Mouse (Mus musculus) G1E (cell line): ENCODE measurements at regions not wholly inside any gene's neighbourhood (a gene's known extent, or its start where the extent isn't known, plus 50 kb on each side); places are given as distances from the start of the nearest gene placed in this dataset.

Source experiments
- ATAC-seq: 2 replicates; pipeline ENCODE4 v1.8.0; 2016; ENCODE audit warnings: mild to moderate bottlenecking; ENCODE audit not compliant: insufficient number of reproducible peaks, poor library complexity, low FRiP score, severe bottlenecking; ENCODE audit errors: extremely low read depth
- DNase-seq: peaks from one replicate; pipeline ENCODE4 v3.0.0; 2012; ENCODE audit warnings: low spot score
- H3K27me3 ChIP-seq: 2 replicates; pipeline ENCODE4 v1.6.1; 2012; ENCODE audit warnings: mild to moderate bottlenecking, low read length, inconsistent platforms; ENCODE audit not compliant: insufficient read depth
- H3K36me3 ChIP-seq: replicated peaks from 2 replicates; pipeline ENCODE3; 2012; ENCODE audit warnings: mild to moderate bottlenecking, inconsistent platforms
- H3K4me1 ChIP-seq: 2 replicates; pipeline ENCODE4 v1.6.1; 2012; ENCODE audit warnings: low read depth, low read length, inconsistent platforms, mixed read lengths; ENCODE audit not compliant: insufficient read depth
- H3K4me3 ChIP-seq: 2 replicates; pipeline ENCODE4 v1.5.1; 2012; ENCODE audit warnings: low read depth, mild to moderate bottlenecking, inconsistent platforms, low read length, moderate library complexity, mixed read lengths
- H3K9me3 ChIP-seq: replicated peaks from 2 replicates; pipeline ENCODE4 v1.6.1; 2012; ENCODE audit warnings: inconsistent platforms
- CTCF ChIP-seq: IDR thresholded peaks from 2 replicates; pipeline ENCODE4 v1.5.1; 2012; ENCODE audit warnings: low read depth, low read length, inconsistent platforms, mixed read lengths
- GATA1 ChIP-seq: IDR thresholded peaks from 2 replicates; pipeline ENCODE4 v1.6.1; 2012; ENCODE audit warnings: borderline replicate concordance, low read length, inconsistent platforms, mixed read lengths
- GATA2 ChIP-seq: IDR thresholded peaks from 2 replicates; pipeline ENCODE4 v1.6.1; 2012; ENCODE audit warnings: low read depth, low read length, inconsistent platforms, borderline replicate concordance
- POLR2AphosphoS5 ChIP-seq: IDR thresholded peaks from 2 replicates; pipeline ENCODE4 v1.6.1; 2012; ENCODE audit warnings: low read depth, low read length, inconsistent platforms; ENCODE audit not compliant: insufficient replicate concordance
- TAL1 ChIP-seq: conservative IDR thresholded peaks from 2 replicates; pipeline ENCODE4 v1.6.1; 2012; ENCODE audit warnings: low read depth, low read length, inconsistent platforms, mixed read lengths

DNA sequence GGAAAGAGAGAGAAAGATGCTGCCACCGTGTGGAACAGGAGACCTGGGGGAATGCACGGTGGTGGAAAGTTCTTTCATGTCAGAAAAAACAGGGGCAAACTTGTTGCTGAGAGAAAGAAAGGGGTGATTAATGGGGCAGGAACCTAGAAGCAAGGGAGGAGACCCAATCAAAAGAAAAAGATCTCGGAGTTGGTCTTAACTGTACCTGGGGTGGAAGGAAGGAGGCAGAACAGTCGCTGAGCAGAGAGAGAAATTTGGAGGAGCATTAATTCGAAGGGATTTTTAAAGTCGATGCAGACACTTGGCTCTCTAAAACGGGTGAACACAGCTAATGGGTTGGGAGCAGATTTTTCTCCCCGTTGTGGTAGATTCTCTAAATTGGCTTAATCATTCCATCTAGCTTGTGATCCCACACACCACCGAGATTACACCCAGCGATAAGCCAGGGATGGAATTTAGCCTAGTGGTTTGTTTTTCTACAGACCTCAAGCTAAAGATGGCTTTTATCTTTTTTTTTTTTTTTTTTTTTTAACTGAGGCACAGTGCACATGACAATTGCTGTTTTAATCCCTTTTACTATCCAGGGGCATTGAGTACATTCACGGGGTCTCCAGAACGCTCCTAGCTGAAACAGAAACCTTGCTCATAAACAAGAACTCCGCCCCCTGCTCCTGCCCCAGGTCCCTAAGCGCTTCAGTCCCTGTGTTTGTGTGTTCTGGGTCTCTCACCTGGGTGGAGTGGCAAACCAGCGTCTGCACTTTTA, 73.1 kb upstream of the Cpm start:
- 0 out of 2 replicates have a peak, but pooled peaks cover 4% of the 10 kb centered on the region for H3K9me3 ChIP-seq
- TF ChIP-seq CTCF = no peak
- no peak for TF ChIP-seq POLR2AphosphoS5
- TF ChIP-seq GATA1 = no peak
- no peak for TF ChIP-seq TAL1
- TF ChIP-seq GATA2 = no peak
- DNase-seq = no peak
- H3K27me3 ChIP-seq = no peaks in the 10 kb centered on the region
- no peaks in the 10 kb centered on the region for H3K36me3 ChIP-seq
- no peak for ATAC-seq
- H3K4me3 ChIP-seq = no peak overlapping the region
- H3K4me1 ChIP-seq = no peaks in the 10 kb centered on the region

DNA sequence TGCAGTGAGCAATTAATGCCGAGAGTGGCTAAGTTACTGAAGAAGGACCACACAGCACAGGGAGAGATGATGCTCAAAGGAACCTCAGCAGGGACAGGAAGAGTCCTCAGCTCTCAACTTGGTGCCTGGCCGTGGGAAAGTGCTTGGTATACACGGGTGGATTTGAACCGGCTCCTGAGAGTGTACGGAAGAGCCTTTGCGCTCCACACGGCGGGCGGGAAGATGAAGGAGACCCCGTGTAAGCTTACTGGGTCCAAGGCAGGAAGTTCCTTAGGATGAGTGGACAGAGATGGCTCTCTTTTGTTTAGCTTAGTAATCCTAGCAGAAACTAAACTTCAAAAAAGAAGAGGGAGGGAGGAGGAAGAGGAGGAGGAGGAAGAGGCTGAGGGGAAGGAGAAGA, 73.8 kb upstream of the Cpm start:
- ATAC-seq (no peak), DNase-seq (no peak)
- no peak overlapping the region for H3K4me3 ChIP-seq
- H3K9me3 ChIP-seq = 0 out of 2 replicates have a peak, but pooled peaks cover 4% of the 10 kb centered on the region
- TF ChIP-seq POLR2AphosphoS5 (no peak), CTCF (no peak), GATA1 (no peak), TAL1 (no peak), GATA2 (no peak)
- H3K27me3 ChIP-seq = no peaks in the 10 kb centered on the region
- H3K4me1 ChIP-seq = no peaks in the 10 kb centered on the region
- H3K36me3 ChIP-seq = no peaks in the 10 kb centered on the region

DNA sequence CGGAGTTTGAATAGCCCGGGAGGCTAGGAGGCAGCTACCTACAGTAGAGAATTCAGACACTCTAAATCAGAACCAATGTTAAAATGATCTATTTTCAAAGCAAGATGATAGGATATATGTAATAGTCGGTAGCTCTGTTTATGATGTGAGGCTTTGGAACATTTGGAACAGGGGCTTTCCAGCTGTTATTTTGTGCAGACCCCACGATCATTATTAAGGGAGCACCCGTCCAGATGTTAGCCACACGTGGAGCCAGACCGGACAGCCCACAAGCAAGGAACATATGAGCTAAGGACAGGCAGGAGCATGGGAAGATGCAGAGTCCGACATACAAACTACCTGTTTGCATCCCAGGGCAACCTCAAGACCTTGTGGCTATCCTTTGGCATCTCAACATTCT, 74.3 kb upstream of the Cpm start:
- H3K27me3 ChIP-seq = no peaks in the 10 kb centered on the region
- H3K9me3 ChIP-seq = 0 out of 2 replicates have a peak, but pooled peaks cover 4% of the 10 kb centered on the region
- no peak for ATAC-seq
- no peak overlapping the region for H3K4me3 ChIP-seq
- no peaks in the 10 kb centered on the region for H3K4me1 ChIP-seq
- DNase-seq = no peak
- H3K36me3 ChIP-seq = no peaks in the 10 kb centered on the region
- no peak for TF ChIP-seq GATA2
- TF ChIP-seq POLR2AphosphoS5 = no peak
- TF ChIP-seq CTCF = no peak
- no peak for TF ChIP-seq TAL1
- no peak for TF ChIP-seq GATA1

DNA sequence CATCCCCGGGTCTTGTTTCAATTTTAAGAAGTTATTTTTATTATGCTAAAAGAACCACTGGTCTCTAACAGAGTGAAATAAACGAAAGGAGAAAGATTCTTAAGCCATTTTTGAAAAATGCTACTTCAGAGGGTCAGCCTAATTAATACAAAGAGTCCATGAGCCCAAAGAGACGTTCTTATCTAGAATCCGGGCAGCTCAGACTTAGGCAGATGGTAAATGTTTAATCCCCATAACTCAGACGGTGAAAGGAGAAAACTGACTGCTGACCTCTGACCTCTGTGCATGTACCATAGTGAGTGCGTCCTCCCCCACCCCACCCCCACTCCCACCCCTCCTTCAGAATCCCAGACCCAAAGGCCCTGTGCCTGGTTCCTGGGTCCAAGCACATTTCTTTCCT, 74.8 kb upstream of the Cpm start:
- no peaks in the 10 kb centered on the region for H3K36me3 ChIP-seq
- H3K4me3 ChIP-seq = no peak overlapping the region
- no peaks in the 10 kb centered on the region for H3K4me1 ChIP-seq
- TF ChIP-seq GATA1 (no peak), TAL1 (no peak), GATA2 (no peak), POLR2AphosphoS5 (no peak)
- no peak for DNase-seq
- 0 out of 2 replicates have a peak, but pooled peaks cover 4% of the 10 kb centered on the region for H3K9me3 ChIP-seq
- H3K27me3 ChIP-seq = no peaks in the 10 kb centered on the region
- no peak for ATAC-seq

DNA sequence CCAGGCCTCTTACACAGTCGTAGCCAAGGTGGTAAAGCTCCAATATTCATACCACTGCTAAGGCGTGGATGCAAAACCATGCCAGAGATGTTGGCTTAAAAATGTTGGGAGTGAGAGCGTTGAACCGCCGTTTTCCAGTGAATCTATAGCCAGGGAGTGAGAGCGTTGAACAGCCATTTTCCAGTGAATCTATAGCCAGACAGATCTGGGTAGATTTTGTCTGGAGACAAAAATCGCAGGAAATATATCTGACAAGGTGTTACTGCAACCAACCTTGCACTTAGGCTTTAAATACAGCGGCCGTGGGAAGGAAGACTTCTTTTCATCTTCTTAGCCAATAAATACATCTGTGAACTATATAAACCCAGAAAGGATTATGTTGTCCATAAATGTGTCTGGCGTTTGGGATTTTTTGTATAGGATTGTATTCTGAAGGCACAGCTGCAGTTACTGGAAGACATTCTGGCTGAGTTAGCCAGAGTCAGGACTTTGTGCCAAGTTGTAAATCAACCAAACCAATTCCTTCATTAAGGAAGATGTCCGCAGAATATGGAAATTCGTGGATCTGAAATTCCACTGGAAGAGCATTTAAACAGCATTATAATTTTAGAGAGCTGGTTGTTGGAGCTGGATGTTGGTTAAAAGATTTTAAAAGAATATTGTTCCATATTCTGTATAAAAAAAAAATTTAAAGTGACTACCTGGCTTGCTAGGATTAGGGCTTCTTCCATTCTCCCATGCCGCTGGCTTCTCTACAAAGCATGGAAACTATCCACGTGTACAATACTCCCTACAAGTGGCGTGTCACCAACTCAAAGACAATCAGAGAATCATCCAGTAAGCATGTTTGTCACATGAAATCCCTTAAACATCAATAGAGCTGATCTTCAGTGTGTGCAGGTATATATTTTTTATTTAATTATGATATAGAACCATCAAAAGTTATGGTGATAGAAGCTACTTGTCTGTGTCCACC, 75.8 kb upstream of the Cpm start:
- Histone ChIP-seq H3K4me1 (no peaks in the 10 kb centered on the region), H3K27me3 (no peaks in the 10 kb centered on the region), H3K36me3 (no peaks in the 10 kb centered on the region), H3K9me3 (0 out of 2 replicates have a peak, but pooled peaks cover 4% of the 10 kb centered on the region), H3K4me3 (no peak overlapping the region)
- DNase-seq (no peak), ATAC-seq (no peak)
- no peak for TF ChIP-seq GATA1
- TF ChIP-seq POLR2AphosphoS5 = no peak

DNA sequence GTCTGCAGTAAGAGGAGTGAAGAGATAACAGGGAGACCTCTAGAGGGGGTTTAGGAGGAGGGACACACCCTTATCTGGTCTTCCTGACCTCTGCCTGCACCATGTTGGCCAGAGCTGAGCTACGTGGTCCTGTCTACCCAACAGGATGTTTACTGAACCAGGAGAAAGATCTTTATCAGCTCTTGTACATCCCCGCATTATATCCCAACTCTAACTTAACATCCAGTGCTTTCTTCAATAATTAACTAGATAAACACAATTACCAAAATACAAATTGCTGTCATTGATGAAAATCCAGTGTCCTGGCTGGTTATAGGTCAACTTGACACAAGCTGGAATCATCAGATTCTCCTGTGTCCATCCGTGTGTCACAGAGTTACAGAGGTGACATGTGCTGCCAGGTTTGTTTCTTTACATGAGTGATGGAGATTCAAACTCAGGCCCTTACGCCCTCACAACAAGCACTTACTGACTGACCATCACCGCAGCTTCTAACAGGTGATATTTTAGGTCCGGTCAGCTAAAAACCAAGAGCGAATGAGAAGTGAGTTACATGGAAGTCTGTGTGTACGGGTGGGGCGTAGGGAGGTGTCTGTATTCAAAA, 77.1 kb upstream of the Cpm start:
- Histone ChIP-seq H3K27me3 (no peaks in the 10 kb centered on the region), H3K4me3 (no peak overlapping the region), H3K36me3 (no peaks in the 10 kb centered on the region), H3K4me1 (no peaks in the 10 kb centered on the region), H3K9me3 (0 out of 2 replicates have a peak, but pooled peaks cover 4% of the 10 kb centered on the region)
- ATAC-seq = no peak
- no peak for TF ChIP-seq CTCF
- TF ChIP-seq GATA2 = no peak
- TF ChIP-seq TAL1 = no peak
- TF ChIP-seq GATA1 = no peak
- no peak for TF ChIP-seq POLR2AphosphoS5
- no peak for DNase-seq
